Mouse (Mus musculus) embryonic fibroblast, embryonic 13.5 days (primary cell): ENCODE data around the gene Nemf.

Experiments
- CTCF ChIP-seq: IDR thresholded peaks from 2 replicates; pipeline ENCODE4 v1.5.1; 2011; ENCODE audit warnings: mild to moderate bottlenecking, control low read depth, low read length, moderate library complexity, borderline replicate concordance; ENCODE audit not compliant: insufficient read depth
- POLR2A ChIP-seq: IDR thresholded peaks from 2 replicates; pipeline ENCODE4 v1.6.1; 2011; ENCODE audit warnings: low read depth, mild to moderate bottlenecking, control low read depth, low read length, moderate library complexity

GRCm38 (mm10) chr12:69360655-69360996, 3.7 kb upstream of the Nemf start:
- TF ChIP-seq POLR2A (no peak), CTCF (no peak)
